Mouse (Mus musculus) stomach, embryonic 15.5 days (tissue): Measurements from ENCODE around the gene Cdh13. TPM values are rescaled to one million over a fixed set of nuclear protein-coding genes. Genes with fewer than 3 reads are reported as not detected.

Source experiments
- ATAC-seq: fragments of 200-750 bp; cut with Nextera tagmentation; 2 replicates; pipeline ENCODE4 v1.8.0; 2017; ENCODE audit warnings: low read depth, moderate number of reproducible peaks, moderate TSS enrichment; ENCODE audit not compliant: insufficient read depth, low FRiP score
- H3K27ac ChIP-seq: fragments of 300-500 bp; sonication (generic); 2 replicates; pipeline ENCODE4 v1.5.1; 2015; ENCODE audit warnings: mild to moderate bottlenecking, inconsistent platforms
- H3K27me3 ChIP-seq: fragments of 300-500 bp; sonication (generic); replicated peaks from 2 replicates; pipeline ENCODE4 v1.6.1; 2015; ENCODE audit warnings: inconsistent platforms
- H3K36me3 ChIP-seq: fragments of 300-500 bp; sonication (generic); 2 replicates; pipeline ENCODE4 v1.6.1; 2015; ENCODE audit warnings: inconsistent platforms
- H3K4me1 ChIP-seq: fragments of 300-500 bp; sonication (generic); 2 replicates; pipeline ENCODE4 v1.6.1; 2015; ENCODE audit warnings: inconsistent platforms
- H3K4me2 ChIP-seq: fragments of 300-500 bp; sonication (generic); 2 replicates; pipeline ENCODE4 v1.6.1; 2015; ENCODE audit warnings: mild to moderate bottlenecking, inconsistent platforms
- H3K4me3 ChIP-seq: fragments of 300-500 bp; sonication (generic); replicated peaks from 2 replicates; pipeline ENCODE4 v1.5.1; 2015; ENCODE audit warnings: inconsistent platforms
- H3K9ac ChIP-seq: fragments of 300-500 bp; sonication (generic); 2 replicates; pipeline ENCODE4 v1.6.1; 2015; ENCODE audit warnings: inconsistent platforms
- H3K9me3 ChIP-seq: fragments of 300-500 bp; sonication (generic); 2 replicates; pipeline ENCODE4 v1.6.1; 2016; ENCODE audit warnings: inconsistent platforms
- WGBS: fragments of 180-500 bp; shearing (Covaris S2); methylation state at CpG from one replicate; pipeline ENCODE4 v1.1.7; 2015; 5-methylcytosine and 5-hydroxymethylcytosine counted together
- polyA plus RNA-seq: library from polyadenylated mRNA; unstranded; fragments of >200 nt; fragmentation: Nextera tagmentation; extraction: Ambion mirVana; gene quantifications from 2 replicates; pipeline ENCODE4 v1.2.1, GENCODE M21; 2015

Gene Cdh13
- polyA plus RNA-seq, 1 experiment from 2014 or later = 12.1 TPM

DNA sequence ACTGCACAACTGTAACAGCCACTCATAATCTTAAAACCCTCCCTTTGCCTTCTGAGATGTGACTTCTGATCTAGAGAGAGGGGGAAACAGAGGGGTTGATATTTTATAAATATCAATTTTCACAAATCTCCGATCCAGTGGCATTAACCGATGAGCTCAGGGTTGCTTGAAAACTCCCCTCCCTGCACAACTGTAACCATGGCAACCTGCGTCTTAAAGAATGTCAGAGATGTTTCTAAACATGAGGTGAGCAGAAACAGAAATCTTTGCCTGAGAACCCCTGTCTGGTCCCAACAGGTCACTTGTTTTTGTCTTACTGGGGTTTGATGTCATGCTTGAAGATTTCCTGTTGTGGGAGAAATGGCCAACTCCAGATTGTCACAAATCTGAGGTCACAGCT, 513.6 kb downstream of the Cdh13 start:
- Histone ChIP-seq H3K4me2 (no peak overlapping the region), H3K27me3 (no peaks in the 10 kb centered on the region)

DNA sequence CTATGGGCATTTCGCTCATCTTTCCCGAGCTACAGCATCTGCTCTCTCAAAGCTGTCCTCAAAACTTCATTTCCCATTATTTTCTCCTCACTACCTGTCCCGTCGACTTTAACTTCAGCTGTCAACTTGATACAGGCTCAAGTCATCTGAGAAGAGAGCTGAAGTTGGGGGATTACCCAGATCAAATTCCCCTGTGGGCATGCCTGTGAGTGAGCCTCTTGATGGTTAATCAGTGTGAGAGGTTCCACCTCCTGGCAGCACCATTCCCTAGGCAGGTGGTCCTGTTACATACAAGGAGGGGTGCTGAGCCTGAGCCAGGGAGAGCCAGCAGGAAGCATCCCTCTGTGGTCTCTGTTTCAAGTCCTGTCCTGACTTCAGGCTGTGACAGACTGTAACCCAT, 519.6 kb downstream of the Cdh13 start:
- no peak overlapping the region for H3K4me3 ChIP-seq
- no peaks in the 10 kb centered on the region for H3K9me3 ChIP-seq
- H3K9ac ChIP-seq = no peak overlapping the region
- H3K27ac ChIP-seq = no peak overlapping the region
- 87% methylated on average over 4 of the region's 4 CpGs for WGBS
- H3K36me3 ChIP-seq = no peaks in the 10 kb centered on the region
- H3K27me3 ChIP-seq = no peaks in the 10 kb centered on the region
- no peaks in the 10 kb centered on the region for H3K4me1 ChIP-seq
- ATAC-seq = no peak
- H3K4me2 ChIP-seq = no peak overlapping the region

More for the DNA sequence above, 513.6 kb downstream of the Cdh13 start:
- no peak overlapping the region for H3K4me3 ChIP-seq
- WGBS = 57% methylated on average over 3 of the region's 3 CpGs
- no peak overlapping the region for H3K9ac ChIP-seq
- ATAC-seq = no peak
- no peak overlapping the region for H3K27ac ChIP-seq
- no peaks in the 10 kb centered on the region for H3K4me1 ChIP-seq
- H3K36me3 ChIP-seq = no peaks in the 10 kb centered on the region
- no peaks in the 10 kb centered on the region for H3K9me3 ChIP-seq

DNA sequence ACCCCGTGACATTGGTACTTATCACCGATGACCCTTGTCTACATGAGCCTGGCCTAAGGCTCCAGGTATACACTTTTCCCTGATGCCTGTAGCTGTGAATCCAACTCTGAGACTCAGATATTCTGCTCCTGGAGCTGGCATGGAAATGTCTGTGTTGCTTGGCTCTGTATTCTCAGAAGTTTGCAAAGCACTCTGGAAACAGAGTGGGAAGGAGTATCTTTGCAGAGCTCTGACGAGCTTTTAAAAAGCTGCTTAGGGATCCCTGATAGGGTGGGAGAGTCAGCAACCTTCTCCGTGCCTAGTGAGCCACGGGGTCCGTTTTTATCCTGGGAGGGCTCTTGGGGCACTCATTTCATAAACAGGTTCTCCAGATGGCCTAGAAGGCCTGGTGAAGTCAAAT, 526.1 kb downstream of the Cdh13 start:
- Histone ChIP-seq H3K27ac (no peak overlapping the region), H3K4me3 (no peak overlapping the region), H3K4me2 (no peak overlapping the region), H3K9ac (no peak overlapping the region), H3K4me1 (no peaks in the 10 kb centered on the region), H3K36me3 (no peaks in the 10 kb centered on the region), H3K9me3 (no peaks in the 10 kb centered on the region), H3K27me3 (no peaks in the 10 kb centered on the region)
- WGBS = 64% methylated on average over 6 of the region's 6 CpGs
- no peak for ATAC-seq

DNA sequence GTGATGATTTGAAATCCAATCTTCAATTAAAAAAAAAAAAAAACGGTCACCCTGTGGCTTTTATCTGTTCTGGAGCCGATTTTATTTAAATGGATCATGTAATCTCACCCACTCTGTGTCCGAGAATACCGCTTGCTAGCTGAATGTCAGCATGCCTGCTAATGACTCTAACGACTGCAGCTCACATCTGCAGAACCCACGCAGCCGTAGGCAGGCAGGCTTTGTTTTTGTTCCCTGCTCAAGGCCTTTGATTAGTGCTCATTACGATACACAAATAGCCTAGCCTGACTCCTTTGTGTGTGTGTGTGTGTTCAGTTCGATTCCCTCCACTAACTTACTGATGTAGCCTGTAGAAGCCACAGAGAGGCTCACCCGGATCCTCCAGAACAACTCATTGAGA, 531.5 kb downstream of the Cdh13 start:
- no peak for ATAC-seq
- Histone ChIP-seq H3K9ac (no peak overlapping the region), H3K9me3 (no peaks in the 10 kb centered on the region), H3K36me3 (no peaks in the 10 kb centered on the region), H3K27ac (no peak overlapping the region), H3K4me2 (no peak overlapping the region), H3K27me3 (no peaks in the 10 kb centered on the region), H3K4me1 (no peaks in the 10 kb centered on the region), H3K4me3 (no peak overlapping the region)
- WGBS = 66% methylated on average over 10 of the region's 10 CpGs

DNA sequence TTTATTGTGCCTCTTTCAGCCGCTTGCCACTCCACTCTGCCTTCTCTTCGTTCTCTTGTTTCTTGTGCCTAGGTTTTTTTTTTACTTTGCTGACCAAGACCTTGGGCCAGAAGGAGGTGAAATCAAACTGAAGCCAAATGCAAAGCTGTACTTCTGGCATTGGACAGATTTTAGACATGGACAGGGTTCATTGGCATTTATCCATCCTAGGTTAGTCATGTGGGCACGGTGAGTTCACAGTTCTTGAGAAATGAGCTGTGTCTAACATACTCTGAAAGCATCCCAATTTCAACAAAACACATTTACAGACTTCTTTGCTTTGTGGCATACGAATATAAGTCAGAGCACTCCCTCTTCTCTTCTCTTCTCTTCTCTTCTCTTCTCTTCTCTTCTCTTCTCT, 543.2 kb downstream of the Cdh13 start:
- no peaks in the 10 kb centered on the region for H3K27me3 ChIP-seq
- no peaks in the 10 kb centered on the region for H3K4me1 ChIP-seq
- H3K4me3 ChIP-seq = no peak overlapping the region
- H3K36me3 ChIP-seq = no peaks in the 10 kb centered on the region
- H3K9ac ChIP-seq = no peak overlapping the region
- no peak overlapping the region for H3K27ac ChIP-seq
- 84% methylated on average over 4 of the region's 4 CpGs for WGBS
- no peak for ATAC-seq
- no peak overlapping the region for H3K4me2 ChIP-seq
- no peaks in the 10 kb centered on the region for H3K9me3 ChIP-seq

DNA sequence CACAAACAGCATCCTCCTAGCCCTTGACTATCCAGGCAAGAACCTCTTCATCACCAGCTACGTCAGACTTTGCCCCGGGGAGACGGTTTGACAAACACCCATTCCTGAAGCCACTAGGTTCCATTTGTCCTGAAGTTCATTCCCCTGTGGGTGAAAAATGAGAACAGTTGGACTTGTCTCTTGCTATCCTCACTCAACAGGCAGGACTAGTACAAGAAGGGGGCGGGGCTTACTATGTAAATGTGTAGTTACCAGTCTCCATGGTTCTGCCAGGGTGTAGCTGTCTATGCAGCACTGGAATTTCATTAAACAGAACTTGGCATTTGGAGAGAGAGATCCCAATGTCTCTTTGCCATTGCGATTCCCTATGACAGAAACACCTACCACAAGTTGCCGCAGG, 544.2 kb downstream of the Cdh13 start:
- Histone ChIP-seq H3K27ac (no peak overlapping the region), H3K4me1 (no peaks in the 10 kb centered on the region), H3K27me3 (no peaks in the 10 kb centered on the region), H3K9me3 (no peaks in the 10 kb centered on the region), H3K36me3 (no peaks in the 10 kb centered on the region), H3K4me2 (no peak overlapping the region), H3K4me3 (no peak overlapping the region), H3K9ac (no peak overlapping the region)
- 86% methylated on average over 6 of the region's 6 CpGs for WGBS
- ATAC-seq = no peak

DNA sequence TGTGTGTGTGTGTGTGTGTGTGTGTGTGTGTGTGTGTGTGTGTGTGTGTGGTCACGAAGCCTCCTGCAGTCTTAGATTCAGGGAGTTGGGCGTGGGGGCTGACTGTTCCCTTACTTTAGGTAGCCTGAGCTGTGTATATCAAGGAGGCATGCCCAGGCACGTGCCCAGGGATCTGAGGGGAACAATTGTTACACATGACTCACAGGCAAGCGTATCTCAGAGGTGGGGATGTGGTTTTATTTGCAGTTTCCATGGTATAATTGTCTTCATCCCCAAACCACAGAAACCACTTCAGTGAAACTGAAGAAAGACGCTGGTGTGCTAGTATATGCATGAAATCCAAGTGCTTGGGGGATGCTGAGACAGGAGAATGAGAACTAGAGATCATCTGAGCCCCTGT, 546.8 kb downstream of the Cdh13 start:
- Histone ChIP-seq H3K4me2 (no peak overlapping the region), H3K9ac (no peak overlapping the region), H3K27ac (no peak overlapping the region; the same call in 1 of the 2 replicates), H3K27me3 (no peaks in the 10 kb centered on the region), H3K9me3 (no peaks in the 10 kb centered on the region), H3K4me1 (no peaks in the 10 kb centered on the region), H3K36me3 (no peaks in the 10 kb centered on the region), H3K4me3 (no peak overlapping the region)
- 49% methylated on average over 5 of the region's 5 CpGs for WGBS
- peak; percentile 70; the same call in 1 of the 2 replicates for ATAC-seq

DNA sequence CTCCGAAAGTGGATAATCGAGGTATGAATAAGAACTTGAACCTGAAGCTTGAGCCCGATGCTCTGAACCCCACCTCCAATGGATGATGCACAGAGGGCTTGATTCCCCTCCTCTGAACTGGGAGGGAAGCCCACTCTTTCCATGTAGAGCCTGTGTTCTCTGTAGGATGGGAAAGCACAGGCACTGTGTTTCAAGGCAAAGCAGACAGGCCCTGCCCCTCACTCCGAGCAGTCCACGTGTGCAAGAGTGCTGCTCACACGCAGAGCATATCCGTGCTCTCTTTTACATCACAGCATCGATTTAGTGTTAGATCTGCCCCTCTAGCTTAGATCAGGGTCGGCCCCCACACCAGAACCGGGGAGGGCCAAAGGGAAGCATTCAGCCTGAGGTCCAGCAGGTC, 547.5 kb downstream of the Cdh13 start:
- Histone ChIP-seq H3K4me1 (no peaks in the 10 kb centered on the region), H3K4me2 (no peak overlapping the region), H3K27ac (no peak overlapping the region; the same call in 1 of the 2 replicates), H3K27me3 (no peaks in the 10 kb centered on the region), H3K36me3 (no peaks in the 10 kb centered on the region), H3K4me3 (no peak overlapping the region), H3K9me3 (no peaks in the 10 kb centered on the region), H3K9ac (no peak overlapping the region)
- no peak for ATAC-seq
- WGBS = 82% methylated on average over 10 of the region's 10 CpGs

DNA sequence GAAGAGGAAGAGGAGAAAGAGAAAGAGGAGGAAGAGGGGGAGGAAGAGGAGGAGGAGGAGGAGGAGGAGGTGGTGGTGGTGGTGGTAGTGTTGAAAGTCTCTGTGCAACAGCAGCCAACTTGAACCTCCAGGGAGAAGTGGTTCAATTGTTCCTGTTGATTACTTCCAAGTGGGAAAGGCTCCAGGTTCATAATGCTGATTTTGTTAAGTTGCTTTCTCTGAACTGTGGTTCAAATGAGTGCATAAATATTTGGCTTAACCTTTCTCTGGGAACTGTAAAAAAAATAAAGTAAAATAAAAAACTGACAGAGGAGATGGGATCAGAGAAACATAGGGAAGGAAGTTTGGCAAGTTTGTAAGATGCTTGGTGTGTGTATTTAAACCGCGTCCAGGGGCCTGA, 555.3 kb downstream of the Cdh13 start:
- Histone ChIP-seq H3K27ac (no peak overlapping the region), H3K9me3 (no peaks in the 10 kb centered on the region), H3K9ac (no peak overlapping the region), H3K4me1 (no peaks in the 10 kb centered on the region), H3K4me3 (no peak overlapping the region), H3K4me2 (no peak overlapping the region), H3K36me3 (no peaks in the 10 kb centered on the region), H3K27me3 (no peaks in the 10 kb centered on the region)
- ATAC-seq = no peak
- WGBS = 52% methylated on average over 2 of the region's 2 CpGs

DNA sequence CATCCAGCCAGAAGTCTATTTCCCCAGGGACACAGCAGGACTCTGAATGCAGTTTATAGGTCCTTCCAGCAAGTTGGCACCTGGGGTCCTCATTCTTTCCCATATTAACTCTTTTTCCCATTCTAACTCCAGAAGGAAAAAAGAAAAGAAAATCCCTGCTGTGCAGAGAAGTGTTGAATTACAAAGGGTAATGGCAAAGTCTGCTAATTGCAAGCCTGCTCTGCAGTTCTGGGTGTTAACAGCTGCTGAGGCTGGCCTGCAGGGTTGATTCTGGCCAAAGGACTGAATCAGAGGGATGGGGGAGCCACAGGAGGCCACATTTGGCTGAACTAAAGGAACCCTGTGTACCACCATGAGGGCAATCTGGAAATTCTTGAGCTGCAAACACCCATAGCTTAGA, 562.2 kb downstream of the Cdh13 start:
- Histone ChIP-seq H3K4me2 (no peak overlapping the region), H3K4me3 (no peak overlapping the region), H3K27me3 (no peaks in the 10 kb centered on the region), H3K4me1 (no peaks in the 10 kb centered on the region), H3K9ac (no peak overlapping the region), H3K9me3 (no peaks in the 10 kb centered on the region), H3K27ac (no peak overlapping the region), H3K36me3 (no peaks in the 10 kb centered on the region)
- no peak for ATAC-seq

DNA sequence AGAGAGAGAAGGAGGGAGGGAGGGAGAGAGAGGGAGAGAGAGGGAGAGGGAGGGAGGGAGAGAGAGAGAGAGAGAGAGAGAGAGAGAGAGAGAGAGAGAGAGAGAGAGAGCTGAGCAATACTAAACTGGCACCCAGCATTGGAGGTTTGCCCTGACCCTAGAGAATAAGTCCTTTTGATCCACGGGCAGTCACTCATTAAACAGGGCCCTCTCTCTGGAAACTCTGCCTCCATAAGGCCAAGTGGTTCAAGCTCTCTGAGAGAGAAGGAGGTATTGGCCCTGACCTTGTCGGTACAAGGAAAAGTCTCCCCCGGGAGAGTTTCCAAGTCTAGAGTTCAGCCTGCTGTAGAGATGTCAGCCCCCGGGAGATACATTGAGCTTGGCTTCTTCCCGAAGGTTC, 564.5 kb downstream of the Cdh13 start:
- H3K9ac ChIP-seq = no peak overlapping the region
- no peak overlapping the region for H3K27ac ChIP-seq
- 56% methylated on average over 5 of the region's 5 CpGs for WGBS
- no peak for ATAC-seq
- H3K27me3 ChIP-seq = no peaks in the 10 kb centered on the region
- H3K4me2 ChIP-seq = no peak overlapping the region
- no peak overlapping the region for H3K4me3 ChIP-seq
- H3K9me3 ChIP-seq = no peaks in the 10 kb centered on the region
- no peaks in the 10 kb centered on the region for H3K36me3 ChIP-seq
- no peaks in the 10 kb centered on the region for H3K4me1 ChIP-seq

DNA sequence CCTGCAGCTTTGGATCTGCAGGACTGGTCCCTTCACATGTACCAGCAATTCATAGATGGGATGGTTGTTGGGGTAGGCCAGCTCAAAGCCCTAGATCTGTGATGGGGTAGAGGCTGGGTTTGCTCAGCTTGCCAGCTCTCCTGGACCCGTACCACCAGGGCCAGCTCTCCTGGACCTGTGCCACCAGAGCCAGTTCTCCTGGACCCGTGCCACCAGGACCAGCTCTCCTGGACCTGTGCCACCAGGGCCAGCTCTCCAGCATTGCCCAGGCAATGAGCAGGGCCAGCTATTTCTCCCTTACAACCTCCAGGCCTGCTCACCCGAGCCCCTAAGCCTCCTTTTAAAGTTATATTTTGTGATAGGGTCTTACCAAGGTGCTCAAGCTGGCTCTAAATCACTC, 566.0 kb downstream of the Cdh13 start:
- no peak overlapping the region for H3K9ac ChIP-seq
- WGBS = 67% methylated on average over 3 of the region's 3 CpGs
- no peak for ATAC-seq

DNA sequence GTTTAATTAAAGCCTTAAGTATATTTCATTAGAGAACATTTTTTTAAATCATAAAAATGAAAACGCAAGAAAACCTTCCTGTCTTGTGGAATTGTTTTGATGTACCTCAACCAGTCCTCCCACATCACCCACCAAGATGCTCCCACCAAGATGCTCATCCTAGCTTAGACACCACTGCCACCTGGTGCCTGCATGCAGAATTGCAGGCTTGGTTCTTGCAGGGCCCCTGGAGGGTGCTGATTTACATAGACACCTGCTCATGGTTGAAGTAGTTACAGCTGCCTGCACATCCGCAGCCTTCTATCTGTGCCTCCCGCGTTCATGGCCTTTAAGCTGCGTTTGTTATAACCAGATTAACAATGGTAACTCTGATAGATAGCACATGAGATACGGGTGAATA, 566.8 kb downstream of the Cdh13 start:
- Histone ChIP-seq H3K27me3 (no peaks in the 10 kb centered on the region), H3K4me3 (no peak overlapping the region), H3K36me3 (no peaks in the 10 kb centered on the region), H3K9ac (no peak overlapping the region), H3K4me1 (no peaks in the 10 kb centered on the region), H3K9me3 (no peaks in the 10 kb centered on the region), H3K27ac (no peak overlapping the region), H3K4me2 (no peak overlapping the region)
- ATAC-seq = no peak
- 21% methylated on average over 6 of the region's 6 CpGs for WGBS

More for the DNA sequence above, 566.0 kb downstream of the Cdh13 start:
- Histone ChIP-seq H3K27me3 (no peaks in the 10 kb centered on the region), H3K4me1 (no peaks in the 10 kb centered on the region), H3K4me2 (no peak overlapping the region), H3K36me3 (no peaks in the 10 kb centered on the region), H3K9me3 (no peaks in the 10 kb centered on the region), H3K27ac (no peak overlapping the region), H3K4me3 (no peak overlapping the region)
